Mouse (Mus musculus): ENCODE results near the gene Wdr62. TPM values are rescaled to one million over a fixed set of nuclear protein-coding genes. Genes with fewer than 3 reads are reported as not detected.
A peak's percentile ranks its signal among the peaks of the same experiment; 100 is the strongest.

Wdr62 gene
- polyA plus RNA-seq, 1 experiment, result 27.0 TPM

DNA sequence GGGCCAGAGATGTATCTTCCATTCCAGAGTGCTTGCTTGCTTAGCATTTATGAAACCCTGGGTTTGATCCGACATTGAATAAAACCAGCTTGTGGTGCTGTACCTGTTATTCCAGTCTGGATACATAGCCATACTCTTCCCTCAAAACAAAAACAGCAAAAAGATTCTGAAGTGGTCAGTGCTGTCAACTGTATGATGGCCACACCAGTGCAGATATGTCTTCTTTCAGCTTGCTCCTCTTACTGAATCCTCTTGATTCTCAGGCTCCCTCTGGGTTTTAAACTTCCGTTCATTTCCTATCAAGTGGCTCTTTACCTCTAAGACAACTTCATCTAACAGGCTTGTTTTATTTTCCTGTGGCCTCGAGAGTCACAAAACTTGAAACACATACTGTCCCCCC lies 43.6 kb upstream of the Wdr62 start, which contains the start of gene Sdhaf1:
TSS of gene Sdhaf1 (minus strand) at position 101 of the 400 bp plus-strand sequence.
- Histone ChIP-seq H3K4me1 (ENCODE audit: control insufficient read depth, insufficient read depth, low read length) (no peaks in the 10 kb centered on the region), H3K27ac (ENCODE audit: insufficient read depth, low read length) (peak within 1 kb of the TSS; percentile 73), H3K4me3 (ENCODE audit: low read depth, low read length) (peak within 1 kb of the TSS; percentile 84), H3K9ac (ENCODE audit: low read depth, poor library complexity, severe bottlenecking) (peak within 1 kb of the TSS; percentile 77), H3K9me3 (replicated peaks; ENCODE audit: control insufficient read depth, insufficient read depth, low read length, poor library complexity, severe bottlenecking) (no peaks in the 10 kb centered on the region), H3K27me3 (ENCODE audit: control insufficient read depth, insufficient read depth, low read length, poor library complexity, severe bottlenecking) (no peaks in the 10 kb centered on the region), H3K36me3 (ENCODE audit: control insufficient read depth, insufficient read depth, low read length, poor library complexity, severe bottlenecking) (no peaks in the 10 kb centered on the region)
- TF ChIP-seq POLR2A (IDR thresholded peaks at IDR 0.05; ENCODE audit: insufficient read depth, low read length) (no peak), EP300 (IDR thresholded peaks at IDR 0.05; ENCODE audit: insufficient read depth, low read depth, low read length) (no peak), CTCF (IDR thresholded peaks at IDR 0.05; ENCODE audit: low read depth, low read length) (no peak)

DNA sequence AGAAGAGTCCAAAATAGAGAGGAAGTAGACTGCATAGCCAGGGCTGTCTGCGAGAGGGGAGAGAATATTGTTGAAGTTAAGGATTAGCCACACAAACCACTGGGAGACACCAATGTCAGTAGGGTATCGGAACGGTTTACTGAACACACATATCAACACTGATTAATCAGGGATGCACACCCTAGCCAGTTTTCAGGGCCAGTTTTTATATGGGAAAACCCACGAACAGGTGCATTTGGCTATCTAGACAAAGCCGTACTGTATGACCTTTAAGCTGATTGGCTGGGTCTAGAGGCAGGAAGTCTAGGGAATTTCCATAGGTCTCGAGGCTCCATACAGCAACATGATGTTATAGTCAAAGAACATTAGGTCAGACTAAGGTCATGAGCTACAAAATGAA lies 42.6 kb upstream of the Wdr62 start:
- Histone ChIP-seq H3K27me3 (ENCODE audit: control insufficient read depth, insufficient read depth, low read length, poor library complexity, severe bottlenecking) (no peaks in the 10 kb centered on the region), H3K9me3 (replicated peaks; ENCODE audit: control insufficient read depth, insufficient read depth, low read length, poor library complexity, severe bottlenecking) (no peaks in the 10 kb centered on the region), H3K27ac (ENCODE audit: insufficient read depth, low read length) (peak overlapping the region; percentile 73), H3K36me3 (ENCODE audit: control insufficient read depth, insufficient read depth, low read length, poor library complexity, severe bottlenecking) (no peaks in the 10 kb centered on the region), H3K4me1 (ENCODE audit: control insufficient read depth, insufficient read depth, low read length) (no peaks in the 10 kb centered on the region), H3K4me3 (ENCODE audit: low read depth, low read length) (peak overlapping the region; percentile 84), H3K9ac (ENCODE audit: low read depth, poor library complexity, severe bottlenecking) (peak overlapping the region; percentile 77)
- no peak for TF ChIP-seq CTCF (IDR thresholded peaks at IDR 0.05; ENCODE audit: low read depth, low read length)
- no peak for TF ChIP-seq POLR2A (IDR thresholded peaks at IDR 0.05; ENCODE audit: insufficient read depth, low read length)
- TF ChIP-seq EP300 (IDR thresholded peaks at IDR 0.05; ENCODE audit: insufficient read depth, low read depth, low read length), result no peak

DNA sequence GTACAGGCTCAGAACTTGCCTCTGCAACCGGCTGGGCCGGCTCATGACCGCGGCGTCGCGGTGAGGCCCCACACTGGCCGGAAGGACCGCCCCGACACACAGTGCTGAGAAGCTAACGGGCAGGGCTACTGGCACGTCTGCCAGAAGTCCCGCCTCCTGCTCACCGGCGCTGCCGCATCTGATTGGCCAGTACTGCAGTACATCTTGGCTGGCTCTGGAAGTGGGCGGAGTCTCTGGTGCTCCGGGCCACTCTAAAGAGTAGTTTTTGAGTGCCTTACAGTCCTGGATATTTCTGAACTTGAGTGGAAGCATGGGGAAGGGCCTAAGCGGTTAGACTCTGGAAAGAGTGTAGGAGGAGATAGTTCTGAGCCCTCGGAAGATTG lies 42.1 kb upstream of the Wdr62 start:
- peak overlapping the region; percentile 77 for H3K9ac ChIP-seq (ENCODE audit: low read depth, poor library complexity, severe bottlenecking)
- H3K36me3 ChIP-seq (ENCODE audit: control insufficient read depth, insufficient read depth, low read length, poor library complexity, severe bottlenecking), result no peaks in the 10 kb centered on the region
- no peaks in the 10 kb centered on the region for H3K9me3 ChIP-seq (replicated peaks; ENCODE audit: control insufficient read depth, insufficient read depth, low read length, poor library complexity, severe bottlenecking)
- peak overlapping the region; percentile 84 for H3K4me3 ChIP-seq (ENCODE audit: low read depth, low read length)
- no peaks in the 10 kb centered on the region for H3K27me3 ChIP-seq (ENCODE audit: control insufficient read depth, insufficient read depth, low read length, poor library complexity, severe bottlenecking)
- peak overlapping the region; percentile 73 for H3K27ac ChIP-seq (ENCODE audit: insufficient read depth, low read length)
- TF ChIP-seq EP300 (IDR thresholded peaks at IDR 0.05; ENCODE audit: insufficient read depth, low read depth, low read length) (no peak), POLR2A (IDR thresholded peaks at IDR 0.05; ENCODE audit: insufficient read depth, low read length) (peak; percentile 30), CTCF (IDR thresholded peaks at IDR 0.05; ENCODE audit: low read depth, low read length) (no peak)
- no peaks in the 10 kb centered on the region for H3K4me1 ChIP-seq (ENCODE audit: control insufficient read depth, insufficient read depth, low read length)

DNA sequence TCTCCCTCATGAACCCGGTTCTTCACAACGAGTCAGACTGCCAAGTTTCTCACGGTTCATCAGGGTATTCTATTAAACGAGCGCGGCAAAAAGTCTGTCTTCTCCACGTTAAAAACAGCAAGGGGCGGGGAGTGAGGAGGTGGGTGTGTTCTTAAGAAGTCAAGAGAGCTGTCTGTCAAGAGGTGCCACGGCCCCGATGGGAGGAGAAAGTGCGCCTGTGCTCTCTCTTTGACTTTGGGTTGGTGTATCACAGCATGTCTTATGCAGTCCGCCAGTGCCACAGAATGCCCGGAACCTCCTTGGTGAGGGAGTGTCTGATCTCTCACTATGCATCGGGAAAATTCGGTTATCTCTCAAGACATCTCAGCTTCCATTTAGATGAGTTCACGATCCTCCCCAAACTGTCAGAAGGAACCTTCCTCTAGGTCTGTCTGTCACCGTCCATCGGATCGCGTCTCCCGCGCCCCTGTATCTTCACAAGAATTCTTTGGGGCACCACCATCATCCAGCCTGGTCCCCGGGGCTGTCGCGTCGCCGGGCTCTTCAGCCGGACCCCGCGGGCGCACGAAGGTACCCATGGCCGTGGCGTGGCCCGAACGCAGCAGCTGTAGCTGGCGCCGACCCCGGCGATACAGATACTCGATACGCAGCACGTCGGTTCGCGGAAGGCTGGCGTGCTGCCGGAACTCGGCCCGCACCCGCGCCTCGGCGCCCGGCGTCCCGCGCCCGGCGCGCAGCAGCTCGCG lies 41.5 kb upstream of the Wdr62 start, which contains the start of gene E130208F15Rik:
TSS of gene E130208F15Rik (plus strand) at position 202 of the 746 bp plus-strand sequence.
- Histone ChIP-seq H3K4me1 (ENCODE audit: control insufficient read depth, insufficient read depth, low read length) (no peaks in the 10 kb centered on the region), H3K27me3 (ENCODE audit: control insufficient read depth, insufficient read depth, low read length, poor library complexity, severe bottlenecking) (no peaks in the 10 kb centered on the region), H3K36me3 (ENCODE audit: control insufficient read depth, insufficient read depth, low read length, poor library complexity, severe bottlenecking) (no peaks in the 10 kb centered on the region), H3K9ac (ENCODE audit: low read depth, poor library complexity, severe bottlenecking) (peak within 1 kb of the TSS; percentile 77), H3K4me3 (ENCODE audit: low read depth, low read length) (peak within 1 kb of the TSS; percentile 84), H3K9me3 (replicated peaks; ENCODE audit: control insufficient read depth, insufficient read depth, low read length, poor library complexity, severe bottlenecking) (no peaks in the 10 kb centered on the region), H3K27ac (ENCODE audit: insufficient read depth, low read length) (peak within 1 kb of the TSS; percentile 73)
- TF ChIP-seq EP300 (IDR thresholded peaks at IDR 0.05; ENCODE audit: insufficient read depth, low read depth, low read length) (no peak), POLR2A (IDR thresholded peaks at IDR 0.05; ENCODE audit: insufficient read depth, low read length) (no peak), CTCF (IDR thresholded peaks at IDR 0.05; ENCODE audit: low read depth, low read length) (no peak)

DNA sequence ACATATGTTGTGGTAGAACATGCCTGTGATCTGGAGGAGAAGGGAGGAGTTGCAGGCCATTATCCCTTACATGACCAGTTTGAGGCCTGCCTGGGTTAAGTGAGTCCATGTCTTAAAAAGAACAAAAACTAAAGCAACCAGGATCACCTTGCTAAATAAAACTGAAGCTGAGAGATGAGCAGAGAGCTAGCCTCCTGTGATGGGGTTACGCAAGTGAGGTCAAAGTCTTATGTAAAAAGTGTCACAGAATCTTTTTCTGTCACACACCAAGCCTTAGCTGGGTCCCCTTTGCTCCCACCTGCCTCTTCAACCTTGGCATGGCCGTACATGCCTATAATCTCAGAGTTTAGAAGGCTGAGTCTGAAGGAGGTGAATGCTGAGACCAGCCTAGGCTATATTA lies 40.7 kb upstream of the Wdr62 start:
- TF ChIP-seq EP300 (IDR thresholded peaks at IDR 0.05; ENCODE audit: insufficient read depth, low read depth, low read length) (no peak), POLR2A (IDR thresholded peaks at IDR 0.05; ENCODE audit: insufficient read depth, low read length) (no peak), CTCF (IDR thresholded peaks at IDR 0.05; ENCODE audit: low read depth, low read length) (no peak)
- H3K9me3 ChIP-seq (replicated peaks; ENCODE audit: control insufficient read depth, insufficient read depth, low read length, poor library complexity, severe bottlenecking), result no peaks in the 10 kb centered on the region
- H3K27me3 ChIP-seq (ENCODE audit: control insufficient read depth, insufficient read depth, low read length, poor library complexity, severe bottlenecking), result no peaks in the 10 kb centered on the region
- H3K27ac ChIP-seq (ENCODE audit: insufficient read depth, low read length), result no peak overlapping the region
- no peak overlapping the region for H3K4me3 ChIP-seq (ENCODE audit: low read depth, low read length)
- H3K36me3 ChIP-seq (ENCODE audit: control insufficient read depth, insufficient read depth, low read length, poor library complexity, severe bottlenecking), result no peaks in the 10 kb centered on the region
- H3K9ac ChIP-seq (ENCODE audit: low read depth, poor library complexity, severe bottlenecking), result no peak overlapping the region
- H3K4me1 ChIP-seq (ENCODE audit: control insufficient read depth, insufficient read depth, low read length), result no peaks in the 10 kb centered on the region

DNA sequence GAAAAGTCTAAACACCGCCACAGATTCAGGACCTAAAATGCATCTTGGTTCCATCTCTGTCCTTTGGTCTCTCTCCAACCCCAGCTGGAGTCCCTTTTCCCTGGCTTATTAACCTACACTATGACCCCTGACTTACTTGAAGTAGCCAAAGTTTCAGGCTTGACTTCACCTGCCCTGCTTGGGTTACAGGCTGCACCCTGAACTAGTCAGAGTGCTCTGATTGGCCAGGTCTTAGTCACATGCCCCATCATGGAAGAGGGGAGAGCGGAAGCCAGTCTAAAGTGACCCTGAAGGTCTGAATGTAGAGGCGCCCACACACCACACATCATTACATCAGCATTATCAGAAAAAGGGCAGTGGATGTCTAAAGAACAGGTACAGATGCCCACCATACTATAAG lies 37.9 kb upstream of the Wdr62 start:
- Histone ChIP-seq H3K27ac (ENCODE audit: insufficient read depth, low read length) (no peak overlapping the region), H3K9ac (ENCODE audit: low read depth, poor library complexity, severe bottlenecking) (no peak overlapping the region), H3K36me3 (ENCODE audit: control insufficient read depth, insufficient read depth, low read length, poor library complexity, severe bottlenecking) (no peaks in the 10 kb centered on the region), H3K4me1 (ENCODE audit: control insufficient read depth, insufficient read depth, low read length) (no peaks in the 10 kb centered on the region), H3K4me3 (ENCODE audit: low read depth, low read length) (no peak overlapping the region), H3K27me3 (ENCODE audit: control insufficient read depth, insufficient read depth, low read length, poor library complexity, severe bottlenecking) (no peaks in the 10 kb centered on the region), H3K9me3 (replicated peaks; ENCODE audit: control insufficient read depth, insufficient read depth, low read length, poor library complexity, severe bottlenecking) (no peaks in the 10 kb centered on the region)
- no peak for TF ChIP-seq EP300 (IDR thresholded peaks at IDR 0.05; ENCODE audit: insufficient read depth, low read depth, low read length)
- no peak for TF ChIP-seq POLR2A (IDR thresholded peaks at IDR 0.05; ENCODE audit: insufficient read depth, low read length)
- TF ChIP-seq CTCF (IDR thresholded peaks at IDR 0.05; ENCODE audit: low read depth, low read length), result no peak

All from ES-Bruce4 (cell line).